Mouse (Mus musculus) stomach, embryonic 16.5 days (tissue): ENCODE measurements around the gene Dusp5. TPM values are rescaled to one million over a fixed set of nuclear protein-coding genes. Genes with fewer than 3 reads are reported as not detected.
"Not testable (repeated sequence)": the region's sequence is repeated elsewhere in the genome, so short reads cannot be mapped to it uniquely, and the experiment has no call there.

Experiments
- ATAC-seq: fragments of 200-750 bp; cut with Nextera tagmentation; 2 replicates; pipeline ENCODE4 v1.8.0; 2017; ENCODE audit warnings: moderate number of reproducible peaks, moderate TSS enrichment; ENCODE audit not compliant: insufficient read depth, low FRiP score
- H3K27ac ChIP-seq: fragments of 300-500 bp; sonication (generic); 2 replicates; pipeline ENCODE4 v1.5.1; 2014; ENCODE audit warnings: low read length
- H3K27me3 ChIP-seq: fragments of 300-500 bp; sonication (generic); 2 replicates; pipeline ENCODE4 v1.6.1; 2014; ENCODE audit warnings: low read length, control low read depth, mixed read lengths; ENCODE audit not compliant: control insufficient read depth, insufficient read depth
- H3K36me3 ChIP-seq: fragments of 300-500 bp; sonication (generic); 2 replicates; pipeline ENCODE4 v1.6.1; 2014; ENCODE audit warnings: low read length; ENCODE audit not compliant: control insufficient read depth, insufficient read depth
- H3K4me1 ChIP-seq: fragments of 300-500 bp; sonication (generic); 2 replicates; pipeline ENCODE4 v1.6.1; 2014; ENCODE audit warnings: low read length, control low read depth, mixed read lengths; ENCODE audit not compliant: control insufficient read depth, insufficient read depth
- H3K4me2 ChIP-seq: fragments of 300-500 bp; sonication (generic); 2 replicates; pipeline ENCODE4 v1.6.1; 2014; ENCODE audit warnings: low read depth, low read length, mixed read lengths
- H3K4me3 ChIP-seq: fragments of 300-500 bp; sonication (generic); replicated peaks from 2 replicates; pipeline ENCODE4 v1.5.1; 2014; ENCODE audit warnings: mild to moderate bottlenecking, low read length
- H3K9ac ChIP-seq: fragments of 300-500 bp; sonication (generic); 2 replicates; pipeline ENCODE4 v1.6.1; 2014; ENCODE audit warnings: low read length
- H3K9me3 ChIP-seq: fragments of 300-500 bp; sonication (generic); replicated peaks from 2 replicates; pipeline ENCODE4 v1.6.1; 2016; ENCODE audit warnings: low read length, control low read depth; ENCODE audit not compliant: control insufficient read depth
- WGBS: fragments of 180-500 bp; shearing (Covaris S2); extraction: QIAGEN DNeasy Blood & Tissue Kit; methylation state at CpG from one replicate; pipeline ENCODE4 v1.1.7; 2014; 5-methylcytosine and 5-hydroxymethylcytosine counted together
- polyA plus RNA-seq: library from polyadenylated mRNA; unstranded; fragments of >200 nt; fragmentation: Nextera tagmentation; extraction: Ambion mirVana; gene quantifications from 2 replicates; pipeline ENCODE4 v1.2.1, GENCODE M21; 2015

The Dusp5 gene
- polyA plus RNA-seq, 1 experiment from 2014 or later = 5.9 TPM

- H3K36me3 ChIP-seq, H3K4me3 ChIP-seq, ATAC-seq, H3K4me2 ChIP-seq, H3K9ac ChIP-seq, H3K4me1 ChIP-seq, H3K27ac ChIP-seq, H3K27me3 ChIP-seq: not testable (repeated sequence)
- H3K9me3 ChIP-seq = peaks cover 13% of the 10 kb centered on the region
- 86% methylated on average over 8 of the region's 8 CpGs for WGBS
Measured at GRCm38 (mm10) chr19:53580271-53580670, 51.4 kb downstream of the Dusp5 start.

GRCm38 (mm10) chr19:53587686-53588085, 58.8 kb downstream of the Dusp5 start:
- H3K9me3 ChIP-seq = peaks cover 16% of the 10 kb centered on the region
- H3K27ac ChIP-seq, H3K4me3 ChIP-seq, H3K36me3 ChIP-seq, H3K27me3 ChIP-seq, ATAC-seq, H3K4me1 ChIP-seq, H3K9ac ChIP-seq, H3K4me2 ChIP-seq: not testable (repeated sequence)
- WGBS = 84% methylated on average over 3 of the region's 3 CpGs

- ATAC-seq, H3K4me2 ChIP-seq, H3K4me1 ChIP-seq, H3K9ac ChIP-seq, H3K27me3 ChIP-seq, H3K27ac ChIP-seq, H3K36me3 ChIP-seq, H3K4me3 ChIP-seq: not testable (repeated sequence)
- 97% methylated on average over 7 of the region's 7 CpGs for WGBS
- H3K9me3 ChIP-seq = peaks cover 16% of the 10 kb centered on the region
Measured at GRCm38 (mm10) chr19:53588968-53589367, 60.1 kb downstream of the Dusp5 start, which contains the start of gene Nutf2-ps1. Gene Nutf2-ps1 (minus strand): TSS chr19:53589068.

Other genes with a start within 250 kb of the Dusp5 start
- gene Mxi1, start 218.6 kb upstream of the Dusp5 start, polyA plus RNA-seq = 15.8 and 15.9 TPM in 2 replicates
- not detected in 2 replicates for gene Gm10197, start 157.3 kb upstream of the Dusp5 start, polyA plus RNA-seq
- gene Smndc1, start 138.5 kb upstream of the Dusp5 start, polyA plus RNA-seq = 33.0 and 35.9 TPM in 2 replicates
- gene Nutf2-ps1, start 60.0 kb downstream of the Dusp5 start, polyA plus RNA-seq = 258 and 338 TPM in 2 replicates
- 55.2 and 60.2 TPM in 2 replicates for gene Smc3, start 71.3 kb downstream of the Dusp5 start, polyA plus RNA-seq
- 1.4 and 1.7 TPM in 2 replicates for gene Rbm20, start 148.2 kb downstream of the Dusp5 start, polyA plus RNA-seq